Mouse (Mus musculus) bone marrow macrophage, adult 2 months (primary cell): Measurements from ENCODE around the gene Gzmm.

Experiments
- CTCF ChIP-seq: IDR thresholded peaks from 2 replicates; pipeline ENCODE4 v1.5.1; 2012; ENCODE audit warnings: low read depth, mild to moderate bottlenecking, low read length, moderate library complexity
- POLR2A ChIP-seq: IDR thresholded peaks from 2 replicates; pipeline ENCODE4 v1.6.1; 2012; ENCODE audit warnings: mild to moderate bottlenecking, low read depth, low read length, borderline replicate concordance

DNA sequence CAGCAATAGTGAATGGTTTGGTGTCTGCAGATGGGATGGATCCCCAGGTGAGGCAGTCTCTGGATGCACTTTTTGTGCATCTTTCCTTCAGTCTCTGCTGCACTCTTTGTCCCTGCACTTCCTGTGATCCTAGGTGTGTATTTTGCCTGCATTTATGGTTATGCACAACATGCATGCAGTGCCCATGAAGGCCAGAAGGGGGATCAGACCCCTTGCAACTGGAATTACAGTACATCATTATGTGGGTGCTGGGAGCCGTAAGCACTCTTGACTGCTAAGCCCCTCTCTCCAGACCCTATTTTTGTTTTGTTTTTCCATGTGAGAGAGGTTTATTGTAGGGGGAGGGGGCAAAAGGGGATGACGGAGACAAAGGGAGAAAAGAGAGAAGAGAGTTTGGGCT lies 28.5 kb upstream of the Gzmm start:
- no peak for TF ChIP-seq CTCF
- no peak for TF ChIP-seq POLR2A
